Mouse (Mus musculus) embryonic facial prominence, embryonic 12.5 days (tissue): ENCODE results near the gene Nacc2. TPM values are rescaled to one million over a fixed set of nuclear protein-coding genes. Genes with fewer than 3 reads are reported as not detected.

Experiments used
- ATAC-seq: fragments of 200-750 bp; cut with Nextera tagmentation; 2 replicates; pipeline ENCODE4 v1.8.0; 2017; ENCODE audit not compliant: insufficient number of reproducible peaks, insufficient read depth, low FRiP score, low TSS enrichment
- H3K27ac ChIP-seq: fragments of 300-500 bp; sonication (generic); 2 replicates; pipeline ENCODE4 v1.5.1; 2016; ENCODE audit warnings: mild to moderate bottlenecking
- H3K27me3 ChIP-seq: fragments of 300-500 bp; sonication (generic); 2 replicates; pipeline ENCODE4 v1.6.1; 2016; ENCODE audit warnings: mild to moderate bottlenecking, moderate library complexity
- H3K36me3 ChIP-seq: fragments of 300-500 bp; sonication (generic); 2 replicates; pipeline ENCODE4 v1.6.1; 2016; ENCODE audit warnings: mild to moderate bottlenecking
- H3K4me1 ChIP-seq: fragments of 300-500 bp; sonication (generic); 2 replicates; pipeline ENCODE4 v1.6.1; 2016
- H3K4me2 ChIP-seq: fragments of 300-500 bp; sonication (generic); replicated peaks from 2 replicates; pipeline ENCODE4 v1.6.1; 2016; ENCODE audit warnings: mild to moderate bottlenecking, moderate library complexity
- H3K4me3 ChIP-seq: fragments of 300-500 bp; sonication (generic); 2 replicates; pipeline ENCODE4 v1.5.1; 2016; ENCODE audit warnings: mild to moderate bottlenecking
- H3K9ac ChIP-seq: fragments of 300-500 bp; sonication (generic); 2 replicates; pipeline ENCODE4 v1.6.1; 2016; ENCODE audit warnings: mild to moderate bottlenecking, moderate library complexity
- H3K9me3 ChIP-seq: fragments of 300-500 bp; sonication (generic); 2 replicates; pipeline ENCODE4 v1.6.1; 2016; ENCODE audit warnings: mild to moderate bottlenecking, moderate library complexity
- WGBS: fragments of 180-500 bp; shearing (Covaris S2); methylation state at CpG from one replicate; pipeline ENCODE4 v1.1.7; 2016; 5-methylcytosine and 5-hydroxymethylcytosine counted together
- polyA plus RNA-seq: library from polyadenylated mRNA; unstranded; fragments of >200 nt; fragmentation: Nextera tagmentation; extraction: Ambion mirVana; gene quantifications from 2 replicates; pipeline ENCODE4 v1.2.1, GENCODE M21; 2016

Nacc2 gene
- polyA plus RNA-seq, 1 experiment from 2014 or later, result 6.8 TPM

DNA sequence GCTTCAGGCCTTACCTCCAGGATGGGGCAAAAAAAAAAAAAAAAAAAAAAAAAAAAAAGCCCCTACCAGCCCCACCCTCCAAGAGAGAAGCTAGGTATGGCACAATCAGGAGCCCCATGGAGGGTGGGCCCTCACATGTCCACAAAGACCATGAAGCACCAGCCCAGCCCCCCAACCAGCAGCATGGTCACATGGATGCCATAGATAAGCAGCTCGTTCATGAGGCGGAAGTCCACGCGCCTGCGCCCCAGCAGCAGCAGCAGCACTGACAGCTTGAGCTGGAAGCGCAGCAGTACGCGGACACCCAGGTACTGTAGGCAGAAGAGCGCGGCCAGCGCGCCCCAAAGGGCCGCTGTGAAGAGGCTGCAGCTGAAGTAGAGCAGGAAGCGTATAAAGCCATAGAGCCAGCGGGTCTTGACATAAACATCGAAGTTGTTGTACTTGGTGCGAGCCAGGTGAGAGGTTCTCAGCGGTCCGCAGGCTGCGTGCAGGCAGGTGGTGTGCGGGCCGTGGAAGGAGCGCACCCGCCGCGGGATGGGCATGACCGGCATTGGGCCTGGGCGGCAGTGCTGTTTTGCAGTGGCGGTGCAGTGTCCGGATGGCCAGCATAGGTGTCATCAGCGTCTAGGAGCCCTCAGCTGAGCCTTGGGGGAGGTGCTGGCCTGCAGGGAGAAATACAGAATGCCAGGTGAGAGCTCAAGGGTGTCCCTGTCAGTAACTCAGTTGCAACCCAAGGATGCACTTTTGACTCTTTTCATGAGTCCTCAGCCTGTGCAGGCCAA lies 15.4 kb upstream of the Nacc2 start:
- WGBS, result 88% methylated on average over 31 of the region's 31 CpGs

DNA sequence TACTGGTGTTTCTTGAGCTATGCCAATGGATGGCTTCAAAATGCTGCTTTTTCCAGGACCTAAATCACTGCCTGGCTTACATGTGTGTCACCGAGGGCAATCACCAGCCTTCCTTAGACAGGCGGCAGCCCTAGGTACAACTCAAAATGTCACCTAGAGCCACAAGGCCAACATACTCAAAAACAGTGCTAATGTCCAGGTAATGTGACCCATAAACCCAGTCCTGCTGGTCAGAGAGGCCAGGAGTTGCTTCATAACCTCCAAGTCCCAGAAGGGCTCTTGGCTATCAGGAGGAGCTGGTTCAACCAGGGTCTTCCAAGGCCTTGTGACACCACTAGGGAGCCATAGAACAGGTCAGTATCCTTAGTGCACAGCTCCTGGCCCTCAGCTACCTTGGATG lies 11.6 kb upstream of the Nacc2 start:
- 90% methylated on average over 2 of the region's 2 CpGs for WGBS
- Histone ChIP-seq H3K27me3 (no peaks in the 10 kb centered on the region), H3K9me3 (no peaks in the 10 kb centered on the region), H3K4me3 (no peak overlapping the region), H3K36me3 (peaks cover 5% of the 10 kb centered on the region), H3K4me2 (no peak overlapping the region), H3K4me1 (peaks cover 33% of the 10 kb centered on the region), H3K27ac (no peak overlapping the region), H3K9ac (no peak overlapping the region; the same call in 1 of the 2 replicates)
- no peak for ATAC-seq

More for the DNA sequence above, 15.4 kb upstream of the Nacc2 start:
- peak overlapping the region; percentile 92 for H3K4me2 ChIP-seq
- no peak overlapping the region for H3K27ac ChIP-seq
- H3K4me1 ChIP-seq, result peaks cover 22% of the 10 kb centered on the region
- peaks cover 5% of the 10 kb centered on the region for H3K36me3 ChIP-seq
- H3K27me3 ChIP-seq, result no peaks in the 10 kb centered on the region
- H3K9me3 ChIP-seq, result no peaks in the 10 kb centered on the region
- ATAC-seq, result no peak
- 0 out of 2 replicates have a peak overlapping the region, but pooled peaks have one; percentile 83 for H3K4me3 ChIP-seq
- H3K9ac ChIP-seq, result no peak overlapping the region

DNA sequence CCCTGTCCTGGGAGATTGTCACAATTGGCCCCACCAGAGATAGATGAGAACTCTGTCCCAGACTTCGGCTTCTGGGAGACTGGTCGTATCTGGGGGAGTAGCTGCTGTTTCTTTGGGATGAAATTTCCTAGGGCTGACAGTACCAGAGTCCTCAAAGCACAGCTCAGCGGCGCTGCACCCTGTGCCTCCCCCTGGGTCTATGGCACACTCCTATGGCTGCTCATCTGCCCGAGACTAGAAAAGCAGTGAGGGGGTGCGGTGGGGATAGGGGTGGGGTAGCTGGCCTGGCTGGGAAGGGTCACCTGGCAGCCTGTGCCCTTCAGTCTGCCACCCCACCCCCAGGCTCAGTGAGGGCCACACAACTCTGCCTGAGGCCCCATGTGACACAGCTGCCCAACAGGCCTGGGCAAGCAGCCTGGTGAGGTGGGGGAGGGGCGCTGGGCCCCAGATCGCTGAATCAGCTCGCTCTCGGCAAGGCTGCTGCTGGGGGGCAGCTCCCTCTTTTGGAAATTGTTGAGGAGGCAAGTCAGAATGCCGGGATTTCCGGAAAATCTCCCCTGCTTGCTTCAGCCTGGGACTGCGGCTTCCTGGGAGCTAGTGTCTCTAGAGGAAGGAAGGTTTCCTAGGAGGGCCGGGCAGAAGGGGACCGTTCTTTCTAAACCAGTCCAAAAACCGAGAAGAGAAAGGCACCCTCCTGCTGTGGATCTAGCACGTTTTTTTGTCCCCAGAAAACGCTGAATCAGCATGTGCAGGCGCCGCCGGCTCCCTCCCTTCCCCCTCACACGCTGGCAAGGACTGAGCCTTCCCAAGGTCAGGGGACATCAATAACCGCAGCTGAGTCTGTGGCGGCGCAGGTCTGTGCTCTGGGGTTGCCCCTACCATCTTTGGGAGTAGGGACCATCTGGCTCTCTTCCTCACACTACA lies 9.9 kb upstream of the Nacc2 start:
- Histone ChIP-seq H3K27me3 (no peaks in the 10 kb centered on the region), H3K9me3 (no peaks in the 10 kb centered on the region), H3K27ac (peak overlapping the region; percentile 91), H3K36me3 (no peaks in the 10 kb centered on the region), H3K9ac (peak overlapping the region; percentile 56), H3K4me1 (peaks cover 20% of the 10 kb centered on the region), H3K4me2 (peak overlapping the region; percentile 54), H3K4me3 (peak overlapping the region; percentile 22)
- 3% methylated on average over 25 of the region's 25 CpGs for whole genome bisulfite sequencing
- peak; percentile 52 for ATAC-seq

DNA sequence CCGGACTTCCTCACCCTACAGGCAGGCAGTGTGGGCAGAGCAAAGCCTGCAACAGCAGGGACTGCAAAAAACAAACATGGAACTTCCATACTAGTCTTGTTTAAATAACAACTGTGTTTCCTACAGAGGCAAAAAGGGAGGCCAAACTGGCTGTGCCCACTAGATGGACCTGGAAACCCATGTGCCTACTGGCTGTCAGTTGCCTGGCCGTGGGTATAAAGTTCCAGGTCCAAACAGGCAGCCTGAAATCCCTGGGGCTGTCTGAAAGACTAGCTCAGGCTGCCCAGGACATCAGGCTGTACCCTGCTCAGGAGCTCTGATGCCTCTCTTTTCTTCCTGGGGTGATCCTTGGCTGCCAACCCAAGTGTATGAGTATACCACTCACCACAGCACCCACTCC lies 8.3 kb upstream of the Nacc2 start:
- Histone ChIP-seq H3K4me3 (no peak overlapping the region), H3K9me3 (no peaks in the 10 kb centered on the region), H3K9ac (no peak overlapping the region), H3K27ac (no peak overlapping the region), H3K4me1 (peaks cover 20% of the 10 kb centered on the region), H3K36me3 (no peaks in the 10 kb centered on the region), H3K27me3 (no peaks in the 10 kb centered on the region), H3K4me2 (no peak overlapping the region)
- 86% methylated on average over 2 of the region's 2 CpGs for WGBS
- no peak for ATAC-seq

DNA sequence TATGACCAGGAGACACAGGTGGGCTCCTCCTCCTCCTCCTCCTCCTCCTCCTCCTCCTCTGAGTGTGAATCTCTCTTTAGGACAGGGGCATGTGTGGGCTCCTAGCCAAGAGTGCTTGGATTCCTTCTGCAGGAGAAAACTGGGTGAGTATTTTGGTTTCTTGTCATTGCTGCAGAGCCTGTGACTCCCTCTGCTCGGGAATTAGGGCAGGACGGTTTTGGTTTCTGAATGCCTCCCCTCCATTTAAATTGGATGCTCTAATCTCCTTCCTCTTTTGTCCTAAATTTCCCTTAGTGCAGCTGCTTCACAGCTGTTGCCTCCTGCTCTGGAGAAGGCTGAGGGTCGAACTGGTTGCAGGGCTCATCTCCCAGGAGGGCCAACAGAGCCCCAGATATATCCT lies 6.9 kb upstream of the Nacc2 start:
- Histone ChIP-seq H3K27ac (0 out of 2 replicates have a peak overlapping the region, but pooled peaks have one; percentile 33), H3K27me3 (no peaks in the 10 kb centered on the region), H3K36me3 (no peaks in the 10 kb centered on the region), H3K4me1 (peaks cover 20% of the 10 kb centered on the region), H3K4me3 (no peak overlapping the region), H3K9me3 (no peaks in the 10 kb centered on the region), H3K4me2 (no peak overlapping the region), H3K9ac (no peak overlapping the region)
- 53% methylated on average over 3 of the region's 3 CpGs for WGBS
- ATAC-seq, result no peak

DNA sequence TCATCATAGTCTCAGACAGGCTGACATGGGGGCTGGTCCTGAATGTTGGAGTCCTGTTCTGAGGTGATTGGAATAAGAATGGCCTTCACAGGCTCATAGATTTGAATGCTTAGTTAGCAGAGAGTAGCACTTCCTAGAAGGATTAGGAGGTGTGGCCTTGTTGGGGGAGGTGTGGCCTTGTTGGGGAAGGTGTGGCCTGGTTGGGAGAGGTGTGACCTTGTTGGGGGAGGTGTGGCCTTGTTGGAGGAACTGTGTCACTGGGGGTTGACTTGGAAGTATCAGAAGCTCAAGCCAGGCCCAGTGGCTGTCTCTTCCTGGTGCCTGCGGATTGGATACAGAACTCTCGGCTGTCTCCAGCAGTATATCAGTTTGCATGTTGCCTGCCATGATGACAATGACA lies 6.3 kb upstream of the Nacc2 start:
- peaks cover 20% of the 10 kb centered on the region for H3K4me1 ChIP-seq
- whole genome bisulfite sequencing, result 85% methylated on average over 2 of the region's 2 CpGs
- H3K4me2 ChIP-seq, result no peak overlapping the region
- H3K9ac ChIP-seq, result no peak overlapping the region
- no peaks in the 10 kb centered on the region for H3K27me3 ChIP-seq
- H3K36me3 ChIP-seq, result no peaks in the 10 kb centered on the region
- H3K27ac ChIP-seq, result 0 out of 2 replicates have a peak overlapping the region, but pooled peaks have one; percentile 33
- H3K9me3 ChIP-seq, result no peaks in the 10 kb centered on the region
- no peak overlapping the region for H3K4me3 ChIP-seq
- ATAC-seq, result no peak

DNA sequence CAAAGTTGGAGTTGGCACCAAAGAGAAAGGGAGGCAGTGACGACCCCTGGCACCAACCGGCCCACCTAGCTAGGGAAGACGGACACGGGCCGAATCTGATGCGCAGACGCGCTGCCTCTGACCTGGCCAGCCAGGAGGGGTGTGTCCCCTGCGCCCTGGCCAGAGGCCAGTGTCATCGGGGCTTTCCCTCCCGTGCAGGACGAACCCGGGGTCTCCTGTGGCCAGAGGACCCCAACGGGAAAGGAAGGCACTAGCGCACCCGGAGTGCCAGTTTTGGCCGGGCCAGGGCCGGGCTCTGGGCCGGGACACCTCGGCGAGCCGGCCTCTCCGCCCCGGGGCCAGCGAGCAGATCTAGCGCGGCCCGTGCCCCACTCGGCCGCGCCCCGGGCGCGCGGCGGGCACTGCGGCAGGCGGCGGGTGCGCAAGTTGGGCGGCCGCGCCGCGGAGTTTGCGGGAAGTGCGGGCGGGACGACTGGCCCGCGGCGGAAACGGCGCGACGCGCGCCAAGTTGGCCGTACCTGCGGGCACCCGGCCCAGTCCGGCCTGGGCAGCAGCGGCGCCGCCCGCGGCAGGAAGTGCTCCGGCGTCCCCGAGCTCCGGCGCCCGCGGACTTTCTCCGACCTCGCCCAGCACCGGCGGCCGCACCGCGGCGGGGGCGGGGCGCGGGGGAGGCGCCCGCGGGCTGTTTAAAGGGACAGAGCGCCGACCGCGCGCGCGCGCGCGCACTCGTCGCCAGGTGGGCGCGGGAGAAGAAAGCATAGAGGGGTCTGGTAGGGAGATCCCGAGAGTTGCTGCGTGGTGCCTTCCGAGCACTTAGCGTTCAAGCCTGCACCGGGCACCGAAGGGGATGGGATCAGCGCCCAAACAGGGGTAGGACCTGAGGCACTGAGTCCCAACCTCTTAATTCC lies 595 bp downstream of the Nacc2 start:
- Histone ChIP-seq H3K36me3 (no peaks in the 10 kb centered on the region), H3K9ac (peak overlapping the region; percentile 75), H3K9me3 (no peaks in the 10 kb centered on the region), H3K27ac (no peak overlapping the region), H3K4me3 (peak overlapping the region; percentile 77), H3K27me3 (peaks cover 42% of the 10 kb centered on the region), H3K4me1 (peaks cover 14% of the 10 kb centered on the region), H3K4me2 (peak overlapping the region; percentile 84)
- WGBS, result under 1% methylated on average over 90 of the region's 109 CpGs
- peak; percentile 43 for ATAC-seq

DNA sequence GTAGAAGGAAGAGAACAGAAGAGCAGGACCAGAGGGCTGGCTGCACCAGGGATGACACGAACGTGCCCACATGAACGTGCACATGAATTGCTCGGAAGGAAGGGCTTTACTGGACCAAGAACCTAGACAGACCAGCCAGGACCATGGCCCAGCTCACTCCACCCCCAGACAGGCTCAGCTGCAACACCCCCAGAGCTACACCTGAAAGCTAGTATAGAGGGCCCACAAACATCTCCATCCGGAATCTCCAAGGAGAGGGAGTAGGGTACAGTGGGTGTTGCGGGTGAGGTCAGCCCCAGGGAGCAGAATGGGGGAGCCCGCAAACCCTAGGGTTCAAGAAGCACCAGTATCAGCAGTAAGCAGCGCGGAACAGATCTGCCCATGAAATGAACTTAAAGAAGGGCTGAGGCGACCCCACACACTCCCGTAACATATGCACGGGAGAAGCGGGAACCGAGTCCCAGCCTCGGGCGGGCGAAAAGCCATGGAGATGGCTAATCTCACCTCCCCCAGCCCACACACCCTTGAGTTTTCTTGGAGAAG lies 1.4 kb downstream of the Nacc2 start:
- Histone ChIP-seq H3K36me3 (no peaks in the 10 kb centered on the region), H3K9ac (no peak overlapping the region), H3K4me1 (peaks cover 14% of the 10 kb centered on the region), H3K27ac (no peak overlapping the region), H3K27me3 (peaks cover 42% of the 10 kb centered on the region), H3K4me2 (peak overlapping the region; percentile 84), H3K9me3 (no peaks in the 10 kb centered on the region), H3K4me3 (peak overlapping the region; percentile 77)
- ATAC-seq, result no peak
- WGBS, result 19% methylated on average over 17 of the region's 17 CpGs

DNA sequence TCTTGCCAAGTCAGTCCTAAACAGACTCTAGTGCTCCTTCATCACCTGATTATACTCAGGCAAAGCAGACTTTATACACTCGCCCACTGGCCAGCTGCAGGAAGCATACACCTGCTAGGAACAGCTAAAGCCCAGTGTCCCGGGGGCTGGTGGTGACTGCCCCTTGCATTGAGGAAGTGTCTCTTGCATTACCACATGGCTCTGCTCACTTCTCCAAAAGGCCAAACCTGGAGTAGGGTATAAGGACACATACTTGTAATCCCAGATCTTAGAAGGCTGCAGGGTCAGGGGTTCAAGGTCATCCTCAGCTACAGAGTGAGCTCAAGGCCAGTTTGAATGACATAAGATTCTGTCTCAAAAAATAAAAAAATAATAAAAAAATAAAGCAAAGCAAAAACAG lies 3.4 kb downstream of the Nacc2 start:
- H3K36me3 ChIP-seq, result no peaks in the 10 kb centered on the region
- no peak overlapping the region for H3K4me2 ChIP-seq
- no peak overlapping the region for H3K27ac ChIP-seq
- H3K27me3 ChIP-seq, result peaks cover 42% of the 10 kb centered on the region
- no peak overlapping the region for H3K4me3 ChIP-seq
- no peak overlapping the region for H3K9ac ChIP-seq
- peaks cover 14% of the 10 kb centered on the region for H3K4me1 ChIP-seq
- WGBS, result 70% methylated on average over 2 of the region's 2 CpGs
- ATAC-seq, result no peak
- H3K9me3 ChIP-seq, result no peaks in the 10 kb centered on the region

DNA sequence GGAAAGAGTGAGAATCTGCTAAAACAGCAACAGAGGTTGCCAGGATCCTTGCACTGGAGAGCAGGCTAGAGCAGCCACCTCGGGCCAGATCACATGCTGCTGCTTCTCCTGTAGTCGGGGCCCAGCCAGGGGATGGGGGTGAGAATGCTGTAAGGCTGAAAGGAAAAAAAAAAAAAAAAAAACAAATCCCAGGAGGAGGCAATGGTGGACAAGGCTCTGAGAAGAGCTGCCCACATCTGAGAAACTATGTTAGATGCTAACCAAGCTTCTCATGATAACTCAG lies 3.8 kb downstream of the Nacc2 start:
- peaks cover 42% of the 10 kb centered on the region for H3K27me3 ChIP-seq
- H3K9me3 ChIP-seq, result no peaks in the 10 kb centered on the region
- no peak overlapping the region for H3K9ac ChIP-seq
- H3K27ac ChIP-seq, result no peak overlapping the region
- 23% methylated on average over 2 of the region's 2 CpGs for WGBS
- ATAC-seq, result no peak
- H3K4me3 ChIP-seq, result no peak overlapping the region
- H3K4me2 ChIP-seq, result no peak overlapping the region
- H3K4me1 ChIP-seq, result peaks cover 14% of the 10 kb centered on the region
- H3K36me3 ChIP-seq, result no peaks in the 10 kb centered on the region
